14 mouse cellular contexts compared by ENCODE assay signal in the genomic region with DNA sequence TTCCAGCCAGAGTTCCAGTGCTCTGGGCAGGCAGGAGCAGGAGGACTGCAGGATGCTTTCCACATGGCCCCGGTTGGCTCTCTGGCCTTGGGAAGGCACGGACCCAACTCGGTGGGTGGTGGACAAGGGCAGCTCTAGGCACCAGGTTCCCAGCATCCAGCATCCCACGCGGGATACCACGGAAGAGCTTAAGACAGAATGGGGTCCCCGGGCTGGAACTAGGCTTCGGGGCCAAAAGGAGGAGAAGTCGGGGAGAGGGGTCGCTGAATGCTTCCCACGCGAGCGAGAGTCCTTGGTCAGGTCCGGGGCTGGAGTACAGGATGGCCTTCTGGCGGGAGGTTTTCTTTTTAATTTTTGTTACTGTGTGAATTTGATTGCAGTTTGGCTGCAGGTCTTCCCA. TPM values are rescaled to one million over a fixed set of nuclear protein-coding genes. Genes with fewer than 3 reads are reported as not detected.
DNase-seq lines count a peak whose midpoint lies in the region; ATAC-seq and TF ChIP-seq lines count a peak whose summit lies in the region.
"Not testable (repeated sequence)": the region's sequence is repeated elsewhere in the genome, so short reads cannot be mapped to it uniquely, and the experiment has no call there.
"Had no signal": no experiment of that assay in that cellular context is flagged by ENCODE, and none has a peak within 500 bp of the region (broad histone marks: within the 10 kb centered on the region; RNA-seq: fewer than 3 reads in every experiment).

No protein-coding gene starts in this region.

- not testable (repeated sequence) for TF ChIP-seq CTCF in C2C12 (IDR thresholded peaks at IDR 0.05; ENCODE audit: control insufficient read depth, insufficient read depth, insufficient read length); heart, postnatal 0 days (IDR thresholded peaks at IDR 0.05; ENCODE audit: low read depth); spleen, adult 2 months (IDR thresholded peaks at IDR 0.05; ENCODE audit: extremely low read depth, insufficient read depth, insufficient read length, insufficient replicate concordance)

- not testable (repeated sequence) for H3K79me2 ChIP-seq in C2C12 (ENCODE audit: control insufficient read depth, insufficient read depth)

- H3K36me3 ChIP-seq in C2C12 (ENCODE audit: control insufficient read depth, insufficient read depth); forebrain, embryonic 14.5 days (ENCODE audit: control insufficient read depth, insufficient read depth, low read length); heart, postnatal 0 days (replicated peaks; ENCODE audit: control insufficient read depth, insufficient read depth, low read length); kidney, embryonic 14.5 days (ENCODE audit: control insufficient read depth, insufficient read depth, low read length); liver, embryonic 13.5 days; midbrain, embryonic 15.5 days (replicated peaks); spleen, adult 2 months (ENCODE audit: control insufficient read depth, insufficient read depth, low read length): not testable (repeated sequence)

- H3K27me3 ChIP-seq in C2C12 (ENCODE audit: control insufficient read depth, insufficient read depth, insufficient read length); forebrain, embryonic 14.5 days (replicated peaks; ENCODE audit: control insufficient read depth, insufficient read depth, low read length); heart, postnatal 0 days (ENCODE audit: control insufficient read depth, insufficient read depth, low read length); kidney, embryonic 14.5 days (ENCODE audit: control insufficient read depth, insufficient read depth, low read length); liver, embryonic 13.5 days; midbrain, embryonic 15.5 days (replicated peaks); spleen, adult 2 months (ENCODE audit: control insufficient read depth, insufficient read depth, low read length): not testable (repeated sequence)

- WGBS in forebrain, embryonic 14.5 days: 26% methylated on average over 14 of the region's 15 CpGs
- WGBS in heart, postnatal 0 days: 9% methylated on average over 14 of the region's 15 CpGs
- WGBS in kidney, embryonic 14.5 days: 19% methylated on average over 14 of the region's 15 CpGs
- WGBS in liver, embryonic 13.5 days (ENCODE audit: insufficient replicate concordance): 7% methylated on average over 13 of the region's 15 CpGs
- 27% methylated on average over 15 of the region's 15 CpGs for WGBS in midbrain, embryonic 15.5 days
- WGBS in spleen, adult 2 months: 19% methylated on average over 15 of the region's 15 CpGs

- peak overlapping the region; percentile 37 for H3K4me3 ChIP-seq in C2C12 (ENCODE audit: insufficient read depth, poor library complexity, severe bottlenecking)
- H3K4me3 ChIP-seq in forebrain, embryonic 14.5 days (ENCODE audit: low read depth, low read length): peak overlapping the region; percentile 28
- H3K4me3 ChIP-seq in heart, postnatal 0 days (ENCODE audit: low read depth, low read length): peak overlapping the region; percentile 41
- peak overlapping the region; percentile 36 for H3K4me3 ChIP-seq in kidney, embryonic 14.5 days (ENCODE audit: low read length)
- peak overlapping the region; percentile 58 for H3K4me3 ChIP-seq in liver, embryonic 13.5 days (replicated peaks)
- H3K4me3 ChIP-seq in midbrain, embryonic 15.5 days: peak overlapping the region; percentile 41
- peak overlapping the region; percentile 45; the same call in 1 of the 2 replicates for H3K4me3 ChIP-seq in spleen, adult 2 months (ENCODE audit: extremely low read depth, insufficient read depth, insufficient read length)

- not testable (repeated sequence) for H3K79me3 ChIP-seq in C2C12 (ENCODE audit: low read depth)

- peak; percentile 0 for DNase-seq in cerebellum, adult 11-12 months
- not testable (repeated sequence) for DNase-seq in forebrain, embryonic 14.5 days (ENCODE audit: low spot score); liver, embryonic 13.5 days; spleen, adult 2 months (ENCODE audit: low read depth in 1 of 2, low spot score in 2 of 2)
- DNase-seq in heart, postnatal 0 days (ENCODE audit: low spot score): peak; percentile 2

- not testable (repeated sequence) for H3K9me3 ChIP-seq in forebrain, embryonic 14.5 days (replicated peaks; ENCODE audit: control insufficient read depth, low read length); heart, postnatal 0 days (replicated peaks; ENCODE audit: control insufficient read depth, low read length); kidney, embryonic 14.5 days (ENCODE audit: control insufficient read depth, low read length); liver, embryonic 13.5 days (replicated peaks); midbrain, embryonic 15.5 days

- H3K4me2 ChIP-seq in forebrain, embryonic 14.5 days (ENCODE audit: low read length); kidney, embryonic 14.5 days (replicated peaks; ENCODE audit: low read depth, low read length): not testable (repeated sequence)
- H3K4me2 ChIP-seq in heart, postnatal 0 days (ENCODE audit: low read depth, low read length): peak overlapping the region; percentile 51
- peak overlapping the region; percentile 55 for H3K4me2 ChIP-seq in liver, embryonic 13.5 days
- H3K4me2 ChIP-seq in midbrain, embryonic 15.5 days: peak overlapping the region; percentile 42

- TF ChIP-seq POLR2A in spleen, adult 2 months (IDR thresholded peaks at IDR 0.05; ENCODE audit: low read depth, low read length): not testable (repeated sequence)

- H3ac ChIP-seq in C2C12 (ENCODE audit: control insufficient read depth, insufficient read length, low read depth): not testable (repeated sequence)

- not testable (repeated sequence) for ATAC-seq in forebrain, embryonic 14.5 days; heart, postnatal 0 days (ENCODE audit: insufficient read depth, low read depth); kidney, embryonic 14.5 days (ENCODE audit: low FRiP score, low TSS enrichment); liver, embryonic 13.5 days (ENCODE audit: low read depth); midbrain, embryonic 15.5 days (replicated peaks)

- H3K27ac ChIP-seq in forebrain, embryonic 14.5 days (ENCODE audit: low read depth, low read length); heart, postnatal 0 days (ENCODE audit: low read depth); kidney, embryonic 14.5 days (ENCODE audit: low read depth, low read length); liver, embryonic 13.5 days; midbrain, embryonic 15.5 days; spleen, adult 2 months (ENCODE audit: insufficient read depth, low read length): not testable (repeated sequence)

- H3K9ac ChIP-seq in forebrain, embryonic 14.5 days (ENCODE audit: low read length); heart, postnatal 0 days (replicated peaks; ENCODE audit: low read depth, low read length); kidney, embryonic 14.5 days (ENCODE audit: low read depth, low read length): not testable (repeated sequence)
- peak overlapping the region; percentile 59 for H3K9ac ChIP-seq in liver, embryonic 13.5 days
- H3K9ac ChIP-seq in midbrain, embryonic 15.5 days: peak overlapping the region; percentile 32; the same call in 1 of the 2 replicates

- not testable (repeated sequence) for H3K4me1 ChIP-seq in forebrain, embryonic 14.5 days (ENCODE audit: control insufficient read depth, insufficient read depth, low read length); heart, postnatal 0 days (ENCODE audit: control insufficient read depth, insufficient read depth); kidney, embryonic 14.5 days (ENCODE audit: control insufficient read depth, insufficient read depth, low read length); liver, embryonic 13.5 days (replicated peaks); midbrain, embryonic 15.5 days; spleen, adult 2 months (ENCODE audit: control insufficient read depth, insufficient read depth, insufficient read length)

- not testable (repeated sequence) for TF ChIP-seq EP300 in heart, postnatal 0 days (IDR thresholded peaks at IDR 0.05; ENCODE audit: low read depth)

RNA-seq across cellular contexts. Expression of a gene that starts 0.4 kb away (rescaled TPM):
- 7.5 TPM for polyA plus RNA-seq in C2C12 (2012; fragmentation: generic; extraction: Trizol)
- polyA plus RNA-seq in forebrain, embryonic 14.5 days (2014; fragmentation: Nextera tagmentation; extraction: Ambion mirVana): 9.3 and 10.8 TPM in 2 replicates
- total RNA-seq in heart, postnatal 0 days (2014; rRNA removed; ENCODE audit: low replicate concordance): 7.0 and 10.2 TPM in 2 replicates
- 13.5 and 18.4 TPM in 2 replicates for polyA plus RNA-seq in heart, postnatal 0 days (2015; fragmentation: Nextera tagmentation; extraction: Ambion mirVana)
- 13.4 and 22.6 TPM in 2 replicates for polyA plus RNA-seq in kidney, embryonic 14.5 days (2014; fragmentation: Nextera tagmentation; extraction: Ambion mirVana)
- 3.7 and 4.2 TPM in 2 replicates for polyA plus RNA-seq in liver, embryonic 13.5 days (2015; fragmentation: Nextera tagmentation; extraction: Ambion mirVana)
- polyA plus RNA-seq in midbrain, embryonic 15.5 days (2015; fragmentation: Nextera tagmentation; extraction: Ambion mirVana): 7.6 and 9.3 TPM in 2 replicates
- polyA plus RNA-seq in spleen, adult 2 months (2012; rRNA removed): 0.62 and 0.63 TPM in 2 replicates

RNA-seq across cellular contexts. Expression of a gene that starts 32.2 kb away (rescaled TPM):
- not detected for polyA plus RNA-seq in C2C12 (2012; fragmentation: generic; extraction: Trizol)
- not detected in 2 replicates for polyA plus RNA-seq in forebrain, embryonic 14.5 days (2014; fragmentation: Nextera tagmentation; extraction: Ambion mirVana)
- total RNA-seq in heart, postnatal 0 days (2014; rRNA removed; ENCODE audit: low replicate concordance): not detected in 2 replicates
- polyA plus RNA-seq in heart, postnatal 0 days (2015; fragmentation: Nextera tagmentation; extraction: Ambion mirVana): not detected in 2 replicates
- not detected in 2 replicates for polyA plus RNA-seq in kidney, embryonic 14.5 days (2014; fragmentation: Nextera tagmentation; extraction: Ambion mirVana)
- not detected in 2 replicates for polyA plus RNA-seq in liver, embryonic 13.5 days (2015; fragmentation: Nextera tagmentation; extraction: Ambion mirVana)
- not detected in 2 replicates for polyA plus RNA-seq in midbrain, embryonic 15.5 days (2015; fragmentation: Nextera tagmentation; extraction: Ambion mirVana)
- not detected in 2 replicates for polyA plus RNA-seq in spleen, adult 2 months (2012; rRNA removed)
- total RNA-seq: gastrocnemius, adult 18-20 months; heart, postnatal 4 days; layer of hippocampus, adult 18-20 months; left cerebral cortex, postnatal 36 days had no signal
- polyA plus RNA-seq: activated CD4-positive, CD25-positive, alpha-beta regulatory T cell, adult 4 months; CD4-positive, CD25-positive, alpha-beta regulatory T cell, adult 4 months had no signal
